ENCODE assay signal across 10 mouse cellular contexts in the genomic region with DNA sequence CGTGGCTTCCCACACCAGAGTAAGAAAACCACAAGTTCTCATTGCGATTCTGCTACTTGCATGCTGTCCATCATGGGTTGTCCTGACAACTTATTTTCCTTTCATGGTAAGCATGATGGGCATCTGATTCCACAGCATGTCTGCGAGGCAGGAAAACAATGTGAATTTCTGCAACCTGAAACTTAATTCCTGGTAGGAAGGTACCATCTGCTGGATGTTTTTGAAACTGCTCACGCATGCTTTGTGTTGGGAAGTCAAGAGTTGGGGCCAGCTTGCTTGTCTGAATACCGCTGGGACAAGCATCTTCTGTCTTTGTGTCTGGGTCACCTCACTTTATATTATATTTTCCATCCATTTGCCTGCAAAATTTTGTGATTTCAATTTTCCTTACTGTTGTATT.
DNase-seq lines count a peak whose midpoint lies in the region; ATAC-seq and TF ChIP-seq lines count a peak whose summit lies in the region.
"Had no signal": no experiment of that assay in that cellular context is flagged by ENCODE, and none has a peak within 500 bp of the region (broad histone marks: within the 10 kb centered on the region; RNA-seq: fewer than 3 reads in every experiment).

No protein-coding gene starts in this region.

- H3K27ac ChIP-seq in layer of hippocampus, adult 2 months, result no peak overlapping the region
- no peak overlapping the region for H3K27ac ChIP-seq in midbrain, postnatal 0 days (ENCODE audit: low read depth, low read length)
- H3K27ac ChIP-seq: embryonic facial prominence, embryonic 15.5 days had no signal

- ATAC-seq in midbrain, postnatal 0 days (ENCODE audit: low FRiP score), result no peak; the same call in 1 of the 2 replicates

- WGBS in midbrain, postnatal 0 days, result 48% methylated on average over 5 of the region's 5 CpGs

- H3K9ac ChIP-seq in midbrain, postnatal 0 days (replicated peaks; ENCODE audit: low read length, poor library complexity, severe bottlenecking), result no peak overlapping the region
- H3K9ac ChIP-seq: embryonic facial prominence, embryonic 15.5 days had no signal

- no peak overlapping the region for H3K4me3 ChIP-seq in layer of hippocampus, adult 2 months
- H3K4me3 ChIP-seq in midbrain, postnatal 0 days (ENCODE audit: low read depth, low read length), result no peak overlapping the region
- H3K4me3 ChIP-seq: embryonic facial prominence, embryonic 15.5 days had no signal

- peak; percentile 80 for TF ChIP-seq CTCF in layer of hippocampus, adult 2 months (conservative IDR thresholded peaks at IDR 0.05)
- peak; percentile 86 for TF ChIP-seq CTCF in midbrain, postnatal 0 days (IDR thresholded peaks at IDR 0.05)

- no peak overlapping the region for H3K4me2 ChIP-seq in midbrain, postnatal 0 days (ENCODE audit: low read depth, low read length, poor library complexity, severe bottlenecking)
- H3K4me2 ChIP-seq: embryonic facial prominence, embryonic 15.5 days had no signal

- no peaks in the 10 kb centered on the region for H3K36me3 ChIP-seq in midbrain, postnatal 0 days (ENCODE audit: insufficient read depth, low read length)
- H3K36me3 ChIP-seq: embryonic facial prominence, embryonic 15.5 days had no signal

- DNase-seq in cerebellum, postnatal 10 days, result peak; percentile 49 to 58
- DNase-seq in cerebellum, adult 11-12 months, result no peak
- DNase-seq in layer of hippocampus, adult 2 months (ENCODE audit: low spot score in 2 of 2), result peak; percentile 30 to 53
- DNase-seq in layer of hippocampus, adult 9-11 months, result no peak
- DNase-seq in brain, embryonic 18.5 days (ENCODE audit: low read depth, low spot score), result peak; percentile 49
- DNase-seq in midbrain, postnatal 0 days (ENCODE audit: low spot score), result peak; percentile 72
- DNase-seq in urinary bladder, postnatal 4 days (ENCODE audit: low spot score in 2 of 2), result no peak
- no peak for DNase-seq in urinary bladder, postnatal 36 days (ENCODE audit: low spot score in 2 of 2)
- DNase-seq: heart, postnatal 4 days had no signal

- H3K4me1 ChIP-seq in midbrain, postnatal 0 days (ENCODE audit: insufficient read depth, low read length), result no peaks in the 10 kb centered on the region
- H3K4me1 ChIP-seq: embryonic facial prominence, embryonic 15.5 days had no signal

- no peaks in the 10 kb centered on the region for H3K27me3 ChIP-seq in midbrain, postnatal 0 days (ENCODE audit: insufficient read depth, low read length)
- H3K27me3 ChIP-seq: embryonic facial prominence, embryonic 15.5 days had no signal

- H3K9me3 ChIP-seq in midbrain, postnatal 0 days (ENCODE audit: low read length), result no peaks in the 10 kb centered on the region
- H3K9me3 ChIP-seq: embryonic facial prominence, embryonic 15.5 days had no signal

Comparison
In these comparisons a context has a peak if more than half of its experiments do, and no peak if none do; other contexts are left out.
1. DNase-seq: peak in cerebellum, postnatal 10 days (2 of 2), layer of hippocampus, adult 2 months (2 of 2), brain, embryonic 18.5 days (single experiment) and midbrain, postnatal 0 days (single experiment); none in cerebellum, adult 11-12 months (single experiment), layer of hippocampus, adult 9-11 months (single experiment), urinary bladder, postnatal 4 days (0 of 2) and urinary bladder, postnatal 36 days (0 of 2).